Mouse (Mus musculus): ENCODE measurements around the gene Tmed10. TPM values are rescaled to one million over a fixed set of nuclear protein-coding genes. Genes with fewer than 3 reads are reported as not detected.

Gene Tmed10
- polyA plus RNA-seq, 1 experiment from 2014 or later: 271 TPM

- H3K4me3 ChIP-seq (ENCODE audit: low read depth, low read length): no peak overlapping the region
- DNase-seq (ENCODE audit: low spot score) (no peak), ATAC-seq (replicated peaks; ENCODE audit: low FRiP score) (no peak)
- H3K36me3 ChIP-seq (ENCODE audit: control insufficient read depth, insufficient read depth, low read length): peaks cover 13% of the 10 kb centered on the region; the same call in 1 of the 2 replicates
- no peak overlapping the region for H3K9ac ChIP-seq (ENCODE audit: low read depth, low read length)
- H3K27me3 ChIP-seq (replicated peaks; ENCODE audit: control insufficient read depth, insufficient read depth, low read length): no peaks in the 10 kb centered on the region
- no peaks in the 10 kb centered on the region for H3K9me3 ChIP-seq (ENCODE audit: control insufficient read depth, low read length)
- peaks cover 5% of the 10 kb centered on the region; the same call in 1 of the 2 replicates for H3K4me1 ChIP-seq (replicated peaks; ENCODE audit: control insufficient read depth, insufficient read depth, low read length)
- WGBS: 48% methylated on average over 3 of the region's 3 CpGs
- no peak overlapping the region for H3K27ac ChIP-seq (ENCODE audit: low read depth, low read length)
- H3K4me2 ChIP-seq: no peak overlapping the region
Observed at GRCm38 (mm10) chr12:85346374-85346773, 28.3 kb downstream of the Tmed10 start.

- Histone ChIP-seq H3K4me3 (ENCODE audit: low read depth, low read length) (no peak overlapping the region), H3K4me2 (no peak overlapping the region), H3K36me3 (ENCODE audit: control insufficient read depth, insufficient read depth, low read length) (peaks cover 11% of the 10 kb centered on the region; the same call in 1 of the 2 replicates), H3K27me3 (replicated peaks; ENCODE audit: control insufficient read depth, insufficient read depth, low read length) (no peaks in the 10 kb centered on the region), H3K9me3 (ENCODE audit: control insufficient read depth, low read length) (no peaks in the 10 kb centered on the region), H3K4me1 (replicated peaks; ENCODE audit: control insufficient read depth, insufficient read depth, low read length) (peaks cover 5% of the 10 kb centered on the region; the same call in 1 of the 2 replicates), H3K27ac (ENCODE audit: low read depth, low read length) (no peak overlapping the region), H3K9ac (ENCODE audit: low read depth, low read length) (no peak overlapping the region)
- DNase-seq (ENCODE audit: low spot score): no peak
- ATAC-seq (replicated peaks; ENCODE audit: low FRiP score): no peak
- 92% methylated on average over 6 of the region's 6 CpGs for WGBS
Observed at GRCm38 (mm10) chr12:85345559-85345958, 29.1 kb downstream of the Tmed10 start.

- no peak for ATAC-seq (replicated peaks; ENCODE audit: low FRiP score)
- peaks cover 7% of the 10 kb centered on the region; the same call in 1 of the 2 replicates for H3K36me3 ChIP-seq (ENCODE audit: control insufficient read depth, insufficient read depth, low read length)
- WGBS: 77% methylated on average over 7 of the region's 7 CpGs
Observed at GRCm38 (mm10) chr12:85344252-85344651, 30.4 kb downstream of the Tmed10 start.

GRCm38 (mm10) chr12:85342310-85342709, 32.3 kb downstream of the Tmed10 start:
- Histone ChIP-seq H3K36me3 (ENCODE audit: control insufficient read depth, insufficient read depth, low read length) (0 out of 2 replicates have a peak, but pooled peaks cover 7% of the 10 kb centered on the region), H3K27me3 (replicated peaks; ENCODE audit: control insufficient read depth, insufficient read depth, low read length) (no peaks in the 10 kb centered on the region), H3K9me3 (ENCODE audit: control insufficient read depth, low read length) (no peaks in the 10 kb centered on the region), H3K9ac (ENCODE audit: low read depth, low read length) (no peak overlapping the region), H3K4me1 (replicated peaks; ENCODE audit: control insufficient read depth, insufficient read depth, low read length) (peaks cover 14% of the 10 kb centered on the region), H3K27ac (ENCODE audit: low read depth, low read length) (no peak overlapping the region), H3K4me3 (ENCODE audit: low read depth, low read length) (no peak overlapping the region), H3K4me2 (no peak overlapping the region)
- DNase-seq (ENCODE audit: low spot score): no peak
- no peak for ATAC-seq (replicated peaks; ENCODE audit: low FRiP score)
- WGBS: 84% methylated on average over 4 of the region's 4 CpGs

More at GRCm38 (mm10) chr12:85344252-85344651, 30.4 kb downstream of the Tmed10 start:
- no peak overlapping the region for H3K4me2 ChIP-seq
- DNase-seq (ENCODE audit: low spot score): no peak
- peaks cover 7% of the 10 kb centered on the region; the same call in 1 of the 2 replicates for H3K4me1 ChIP-seq (replicated peaks; ENCODE audit: control insufficient read depth, insufficient read depth, low read length)
- no peak overlapping the region for H3K9ac ChIP-seq (ENCODE audit: low read depth, low read length)
- H3K4me3 ChIP-seq (ENCODE audit: low read depth, low read length): no peak overlapping the region
- no peaks in the 10 kb centered on the region for H3K9me3 ChIP-seq (ENCODE audit: control insufficient read depth, low read length)
- H3K27me3 ChIP-seq (replicated peaks; ENCODE audit: control insufficient read depth, insufficient read depth, low read length): no peaks in the 10 kb centered on the region
- no peak overlapping the region for H3K27ac ChIP-seq (ENCODE audit: low read depth, low read length)

- Histone ChIP-seq H3K27me3 (replicated peaks; ENCODE audit: control insufficient read depth, insufficient read depth, low read length) (no peaks in the 10 kb centered on the region), H3K4me1 (replicated peaks; ENCODE audit: control insufficient read depth, insufficient read depth, low read length) (peaks cover 19% of the 10 kb centered on the region), H3K27ac (ENCODE audit: low read depth, low read length) (no peak overlapping the region), H3K36me3 (ENCODE audit: control insufficient read depth, insufficient read depth, low read length) (peaks cover 11% of the 10 kb centered on the region), H3K9me3 (ENCODE audit: control insufficient read depth, low read length) (no peaks in the 10 kb centered on the region), H3K9ac (ENCODE audit: low read depth, low read length) (no peak overlapping the region), H3K4me3 (ENCODE audit: low read depth, low read length) (no peak overlapping the region), H3K4me2 (no peak overlapping the region)
- 56% methylated on average over 1 of the region's 1 CpGs for WGBS
- ATAC-seq (replicated peaks; ENCODE audit: low FRiP score) (no peak), DNase-seq (ENCODE audit: low spot score) (no peak)
Observed at GRCm38 (mm10) chr12:85341131-85341530, 33.5 kb downstream of the Tmed10 start.

- DNase-seq (ENCODE audit: low spot score) (no peak), ATAC-seq (replicated peaks; ENCODE audit: low FRiP score) (no peak)
- H3K27me3 ChIP-seq (replicated peaks; ENCODE audit: control insufficient read depth, insufficient read depth, low read length): no peaks in the 10 kb centered on the region
- 0 out of 2 replicates have a peak overlapping the region, but pooled peaks have one; percentile 17 for H3K9ac ChIP-seq (ENCODE audit: low read depth, low read length)
- H3K4me1 ChIP-seq (replicated peaks; ENCODE audit: control insufficient read depth, insufficient read depth, low read length): peaks cover 19% of the 10 kb centered on the region
- no peaks in the 10 kb centered on the region for H3K9me3 ChIP-seq (ENCODE audit: control insufficient read depth, low read length)
- peaks cover 11% of the 10 kb centered on the region for H3K36me3 ChIP-seq (ENCODE audit: control insufficient read depth, insufficient read depth, low read length)
- 27% methylated on average over 4 of the region's 4 CpGs for WGBS
- H3K27ac ChIP-seq (ENCODE audit: low read depth, low read length): peak overlapping the region; percentile 58
- H3K4me3 ChIP-seq (ENCODE audit: low read depth, low read length): peak overlapping the region; percentile 88
- peak overlapping the region; percentile 83 for H3K4me2 ChIP-seq
Observed at GRCm38 (mm10) chr12:85339947-85340346, 34.7 kb downstream of the Tmed10 start.

- H3K27me3 ChIP-seq (replicated peaks; ENCODE audit: control insufficient read depth, insufficient read depth, low read length): no peaks in the 10 kb centered on the region
- peak within 1 kb of the TSS; percentile 88 for H3K4me3 ChIP-seq (ENCODE audit: low read depth, low read length)
- H3K36me3 ChIP-seq (ENCODE audit: control insufficient read depth, insufficient read depth, low read length): peaks cover 14% of the 10 kb centered on the region
- DNase-seq (ENCODE audit: low spot score): peak; percentile 98
- peak within 1 kb of the TSS; percentile 80 for H3K27ac ChIP-seq (ENCODE audit: low read depth, low read length)
- peak within 1 kb of the TSS; percentile 83 for H3K4me2 ChIP-seq
- peaks cover 19% of the 10 kb centered on the region for H3K4me1 ChIP-seq (replicated peaks; ENCODE audit: control insufficient read depth, insufficient read depth, low read length)
- peak; percentile 88 for ATAC-seq (replicated peaks; ENCODE audit: low FRiP score)
- under 1% methylated on average over 36 of the region's 36 CpGs for WGBS
- no peaks in the 10 kb centered on the region for H3K9me3 ChIP-seq (ENCODE audit: control insufficient read depth, low read length)
- H3K9ac ChIP-seq (ENCODE audit: low read depth, low read length): peak within 1 kb of the TSS; percentile 96
Observed at GRCm38 (mm10) chr12:85339243-85339729, 35.4 kb downstream of the Tmed10 start, which contains the start of gene Nek9. Gene Nek9 (minus strand): TSS chr12:85339362.

GRCm38 (mm10) chr12:85338815-85339214, 35.8 kb downstream of the Tmed10 start:
- peak overlapping the region; percentile 88 for H3K4me3 ChIP-seq (ENCODE audit: low read depth, low read length)
- WGBS: under 1% methylated on average over 32 of the region's 42 CpGs
- H3K27ac ChIP-seq (ENCODE audit: low read depth, low read length): peak overlapping the region; percentile 80
- H3K4me1 ChIP-seq (replicated peaks; ENCODE audit: control insufficient read depth, insufficient read depth, low read length): peaks cover 19% of the 10 kb centered on the region
- no peaks in the 10 kb centered on the region for H3K9me3 ChIP-seq (ENCODE audit: control insufficient read depth, low read length)
- peak overlapping the region; percentile 83 for H3K4me2 ChIP-seq
- DNase-seq (ENCODE audit: low spot score) (no peak), ATAC-seq (replicated peaks; ENCODE audit: low FRiP score) (peak; percentile 67)
- H3K9ac ChIP-seq (ENCODE audit: low read depth, low read length): peak overlapping the region; percentile 96
- no peaks in the 10 kb centered on the region for H3K27me3 ChIP-seq (replicated peaks; ENCODE audit: control insufficient read depth, insufficient read depth, low read length)
- peaks cover 18% of the 10 kb centered on the region for H3K36me3 ChIP-seq (ENCODE audit: control insufficient read depth, insufficient read depth, low read length)
